Mouse (Mus musculus): ENCODE measurements around the gene Gm10800. TPM values are rescaled to one million over a fixed set of nuclear protein-coding genes. Genes with fewer than 3 reads are reported as not detected.
"Not testable (repeated sequence)": the region's sequence is repeated elsewhere in the genome, so short reads cannot be mapped to it uniquely, and the experiment has no call there.

Gene Gm10800
- 0.25 and 0.55 TPM in 2 replicates for polyA plus RNA-seq (2012; rRNA removed)

DNA sequence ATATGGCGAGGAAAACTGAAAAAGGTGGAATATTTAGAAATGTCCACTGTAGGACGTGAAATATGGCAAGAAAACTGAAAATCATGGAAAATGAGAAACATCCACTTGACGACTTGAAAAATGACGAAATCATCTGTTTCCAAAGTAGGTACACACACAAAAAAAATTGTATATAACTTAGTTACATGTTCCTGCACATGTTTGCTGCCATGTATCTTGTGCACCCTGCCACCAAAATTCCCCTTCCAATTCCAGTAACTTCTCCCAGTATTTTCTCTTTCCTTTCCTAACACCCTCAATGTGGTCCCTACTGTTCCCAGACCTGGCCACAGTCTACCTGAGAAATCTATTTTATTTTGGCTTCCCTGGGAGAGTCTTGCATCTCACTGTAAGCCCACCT, at the start of gene Gm10800:
TSS of gene Gm10800 (minus strand) at position 101 of the 400 bp plus-strand sequence.
- H3K27me3 ChIP-seq (ENCODE audit: control insufficient read depth, insufficient read depth, low read length); H3K4me1 ChIP-seq (ENCODE audit: control insufficient read depth, insufficient read depth, low read length); H3K4me3 ChIP-seq (ENCODE audit: control insufficient read depth, low read depth, low read length); H3K36me3 ChIP-seq (ENCODE audit: control insufficient read depth, insufficient read depth, low read length); H3K27ac ChIP-seq (ENCODE audit: control insufficient read depth, insufficient read depth, low read depth, low read length): not testable (repeated sequence)

DNA sequence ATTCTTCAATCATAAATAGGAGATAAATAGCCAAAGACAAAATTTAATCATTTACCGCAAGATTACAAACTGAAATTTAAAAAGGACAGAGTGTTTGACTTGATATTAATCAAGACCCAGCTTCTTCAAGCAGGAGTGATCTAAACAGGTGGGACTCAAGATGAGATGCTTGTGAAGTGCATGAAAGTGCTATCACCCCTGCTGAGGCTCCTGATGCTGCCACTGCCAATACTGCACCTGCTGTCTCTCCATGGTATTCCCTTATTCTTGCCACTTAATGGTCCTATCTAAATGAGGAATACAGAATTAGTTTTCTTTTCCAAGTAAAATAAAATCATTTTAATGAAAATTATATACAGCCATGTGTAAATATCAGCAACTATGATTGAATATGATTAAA, 30.4 kb upstream of the Gm10800 start:
- Histone ChIP-seq H3K27ac (ENCODE audit: control insufficient read depth, insufficient read depth, low read depth, low read length) (no peak overlapping the region), H3K27me3 (ENCODE audit: control insufficient read depth, insufficient read depth, low read length) (no peaks in the 10 kb centered on the region), H3K4me1 (ENCODE audit: control insufficient read depth, insufficient read depth, low read length) (no peaks in the 10 kb centered on the region), H3K4me3 (ENCODE audit: control insufficient read depth, low read depth, low read length) (no peak overlapping the region), H3K36me3 (ENCODE audit: control insufficient read depth, insufficient read depth, low read length) (no peaks in the 10 kb centered on the region)
- TF ChIP-seq CTCF (IDR thresholded peaks at IDR 0.05; ENCODE audit: control insufficient read depth, insufficient read depth, insufficient replicate concordance, low read depth, low read length) (no peak), POLR2A (IDR thresholded peaks at IDR 0.05; ENCODE audit: control insufficient read depth, low read depth, low read length) (no peak)

- not testable (repeated sequence) for H3K27me3 ChIP-seq (ENCODE audit: control insufficient read depth, insufficient read depth, low read length); H3K4me3 ChIP-seq (ENCODE audit: control insufficient read depth, low read depth, low read length); H3K27ac ChIP-seq (ENCODE audit: control insufficient read depth, insufficient read depth, low read depth, low read length); H3K36me3 ChIP-seq (ENCODE audit: control insufficient read depth, insufficient read depth, low read length); H3K4me1 ChIP-seq (ENCODE audit: control insufficient read depth, insufficient read depth, low read length)
Observed at GRCm38 (mm10) chr2:98661937-98662336, 5.2 kb downstream of the Gm10800 start, which contains the start of gene Gm10801. Gene Gm10801 (plus strand): TSS chr2:98662237.

Other genes with a start within 250 kb of the Gm10800 start
- gene Gm10801, start 5.1 kb downstream of the Gm10800 start, polyA plus RNA-seq (2012; rRNA removed) = 0.27 TPM in 1 of 2 replicates, not detected in the other

All from testis, adult 2 months (tissue).